Mouse (Mus musculus) central nervous system, embryonic 14 days (tissue): ENCODE results near the gene Foxc2. TPM values are rescaled to one million over a fixed set of nuclear protein-coding genes. Genes with fewer than 3 reads are reported as not detected.

Experiments
- polyA plus RNA-seq: library from polyadenylated mRNA; depleted of rRNA; stranded (reverse); fragments of >200 nt; gene quantifications from 2 replicates; pipeline ENCODE4 v1.2.3, GENCODE M21; 2012; rRNA removed

Foxc2 gene
- 3.2 and 9.6 TPM in 2 replicates for polyA plus RNA-seq

GRCm38 (mm10) chr8:121115948-121116347 lies at the start of gene Foxc2:
TSS of gene Foxc2 (plus strand) at chr8:121116171.

GRCm38 (mm10) chr8:121084210-121084951 lies 31.6 kb upstream of the Foxc2 start, which contains the start of gene Foxf1:
TSS of gene Foxf1 (plus strand) at chr8:121084386.

GRCm38 (mm10) chr8:121107668-121108656 lies 8.0 kb upstream of the Foxc2 start, which contains the start of gene Mthfsd:
TSS of gene Mthfsd (minus strand) at chr8:121108392.

GRCm38 (mm10) chr8:121127756-121128375 lies 11.9 kb downstream of the Foxc2 start, which contains the start of gene Foxl1:
TSS of gene Foxl1 (plus strand) at chr8:121127940.

Other genes starting within 250 kb of the Foxc2 start
- 1.1 and 1.6 TPM in 2 replicates for gene Foxf1, start 31.8 kb upstream of the Foxc2 start, polyA plus RNA-seq
- 101 and 103 TPM in 2 replicates for gene Mthfsd, start 7.8 kb upstream of the Foxc2 start, polyA plus RNA-seq
- gene Foxl1, start 11.8 kb downstream of the Foxc2 start, polyA plus RNA-seq = 0.34 and 0.94 TPM in 2 replicates